12 mouse cellular contexts compared by ENCODE assay signal in genomic region chr5:36135874-36136542, GRCm38 (mm10).
DNase-seq lines count a peak whose midpoint lies in the region; ATAC-seq and TF ChIP-seq lines count a peak whose summit lies in the region.
"Had no signal": no experiment of that assay in that cellular context is flagged by ENCODE, and none has a peak within 500 bp of the region (broad histone marks: within the 10 kb centered on the region; RNA-seq: fewer than 3 reads in every experiment).

No protein-coding gene starts in this region.

- H3K27me3 ChIP-seq in kidney, postnatal 0 days (ENCODE audit: insufficient read depth, low read length), result no peaks in the 10 kb centered on the region
- peaks cover 7% of the 10 kb centered on the region for H3K27me3 ChIP-seq in CH12.LX (replicated peaks)
- H3K27me3 ChIP-seq in liver, postnatal 0 days (ENCODE audit: insufficient read depth, low read length), result no peaks in the 10 kb centered on the region
- H3K27me3 ChIP-seq: embryonic facial prominence, embryonic 13.5 days had no signal

- peak; percentile 19 for TF ChIP-seq RAD21 in CH12.LX (IDR thresholded peaks at IDR 0.05; ENCODE audit: low read depth, low read length)

- no peak; the same call in 1 of the 2 replicates for TF ChIP-seq CTCF in kidney, postnatal 0 days (IDR thresholded peaks at IDR 0.05; ENCODE audit: low read depth)
- TF ChIP-seq CTCF in CH12.LX (conservative IDR thresholded peaks at IDR 0.05 in 1 of 2, IDR thresholded peaks at IDR 0.05 in 1 of 2; ENCODE audit: low read depth in 2 of 2, low read length in 2 of 2), result peak in 1 of 2 experiments; percentile 44; a peak in 3 of 4 replicates
- peak; percentile 30 for TF ChIP-seq CTCF in liver, postnatal 0 days (IDR thresholded peaks at IDR 0.05; ENCODE audit: low read depth)

- H3K36me3 ChIP-seq in kidney, postnatal 0 days (ENCODE audit: insufficient read depth, low read length), result no peaks in the 10 kb centered on the region
- no peaks in the 10 kb centered on the region for H3K36me3 ChIP-seq in CH12.LX (replicated peaks in 1 of 2; ENCODE audit: control insufficient read depth in 1 of 2, insufficient read depth in 1 of 2, low read length in 1 of 2)
- H3K36me3 ChIP-seq in liver, postnatal 0 days (replicated peaks; ENCODE audit: insufficient read depth, low read length), result no peaks in the 10 kb centered on the region
- H3K36me3 ChIP-seq: embryonic facial prominence, embryonic 13.5 days had no signal

- dilution Hi-C loops in CH12.LX (cut with MboI; ENCODE audit: extremely low pct_ligation_motif_present, extremely low pct_unique_long_range_greater_than_20kb, low sequenced_read_pairs), result no loop called here

- H3K4me2 ChIP-seq in kidney, postnatal 0 days (ENCODE audit: low read length), result no peak overlapping the region
- H3K4me2 ChIP-seq in CH12.LX (ENCODE audit: insufficient read depth, low read depth, poor library complexity, severe bottlenecking), result no peak overlapping the region
- H3K4me2 ChIP-seq in liver, postnatal 0 days (ENCODE audit: low read depth, low read length), result no peak overlapping the region
- H3K4me2 ChIP-seq: embryonic facial prominence, embryonic 13.5 days; heart, embryonic 11.5 days had no signal

- in situ Hi-C loops in CH12.LX (cut with MboI; ENCODE audit: low pct_ligation_motif_present, low pct_unique_long_range_greater_than_20kb, low sequenced_read_pairs), result no loop called here

- H3K79me2 ChIP-seq in CH12.LX (replicated peaks; ENCODE audit: control insufficient read depth, extremely low read depth, insufficient read depth, poor library complexity, severe bottlenecking), result no peaks in the 10 kb centered on the region

- TF ChIP-seq EP300 in CH12.LX (IDR thresholded peaks at IDR 0.05; ENCODE audit: low read length), result no peak
- TF ChIP-seq EP300 in liver, postnatal 0 days (IDR thresholded peaks at IDR 0.05; ENCODE audit: low read depth), result no peak

- H3K4me3 ChIP-seq in kidney, postnatal 0 days (replicated peaks; ENCODE audit: low read depth, low read length), result no peak overlapping the region
- H3K4me3 ChIP-seq in CH12.LX (replicated peaks in 1 of 3; ENCODE audit: low read depth in 2 of 3, low read length in 2 of 3, poor library complexity in 1 of 3), result no peak overlapping the region
- no peak overlapping the region for H3K4me3 ChIP-seq in liver, postnatal 0 days (ENCODE audit: low read depth, low read length)
- H3K4me3 ChIP-seq: embryonic facial prominence, embryonic 13.5 days had no signal

- no peaks in the 10 kb centered on the region for H3K4me1 ChIP-seq in kidney, postnatal 0 days (replicated peaks; ENCODE audit: insufficient read depth, low read length)
- H3K4me1 ChIP-seq in CH12.LX (ENCODE audit: control insufficient read depth in 1 of 2, insufficient read depth in 2 of 2), result peaks cover 3 to 16% of the 10 kb centered on the region in 2 experiments; a peak in 2 of 4 replicates
- H3K4me1 ChIP-seq in liver, postnatal 0 days (ENCODE audit: insufficient read depth), result no peaks in the 10 kb centered on the region
- H3K4me1 ChIP-seq: embryonic facial prominence, embryonic 13.5 days had no signal

- no peaks in the 10 kb centered on the region for H3K9me3 ChIP-seq in kidney, postnatal 0 days (replicated peaks; ENCODE audit: low read length)
- no peaks in the 10 kb centered on the region for H3K9me3 ChIP-seq in CH12.LX (replicated peaks; ENCODE audit: low read length)
- H3K9me3 ChIP-seq in liver, postnatal 0 days (ENCODE audit: low read length), result no peaks in the 10 kb centered on the region
- H3K9me3 ChIP-seq: embryonic facial prominence, embryonic 13.5 days had no signal

- H3K27ac ChIP-seq in kidney, postnatal 0 days, result no peak overlapping the region
- H3K27ac ChIP-seq in CH12.LX (ENCODE audit: insufficient read depth, low read depth), result no peak overlapping the region
- H3K27ac ChIP-seq in liver, postnatal 0 days (ENCODE audit: low read depth), result no peak overlapping the region
- H3K27ac ChIP-seq: embryonic facial prominence, embryonic 13.5 days had no signal

- no peak overlapping the region for H3K9ac ChIP-seq in kidney, postnatal 0 days (ENCODE audit: low read depth, low read length)
- no peak overlapping the region for H3K9ac ChIP-seq in CH12.LX (ENCODE audit: insufficient read depth, low read depth)
- no peak overlapping the region for H3K9ac ChIP-seq in liver, postnatal 0 days (replicated peaks)
- H3K9ac ChIP-seq: embryonic facial prominence, embryonic 13.5 days had no signal

- 75% methylated on average over 3 of the region's 3 CpGs for WGBS in kidney, postnatal 0 days
- 48% methylated on average over 3 of the region's 3 CpGs for WGBS in liver, postnatal 0 days (ENCODE audit: insufficient replicate concordance)

- 0 out of 2 replicates have a peak, but pooled peaks have one; percentile 7 for ATAC-seq in kidney, postnatal 0 days (replicated peaks; ENCODE audit: low FRiP score, low read depth)
- ATAC-seq in liver, postnatal 0 days, result peak; percentile 72
- ATAC-seq in megakaryocyte progenitor cell, adult 5-6 weeks (replicated peaks; ENCODE audit: poor library complexity), result no peak

- DNase-seq in kidney, postnatal 0 days (ENCODE audit: low spot score), result no peak
- no peak for DNase-seq in kidney, postnatal 25 days
- peak; percentile 48 for DNase-seq in 3T3-L1 (ENCODE audit: low read depth, low spot score)
- DNase-seq in CH12.LX (ENCODE audit: extremely low read depth), result peak; percentile 27
- DNase-seq in liver, postnatal 0 days, result no peak
- no peak for DNase-seq in kidney, adult 9 months
- DNase-seq: adrenal gland, postnatal 25 days; cerebellum, adult 18-20 months; kidney, adult 18-20 months had no signal

- no peak for TF ChIP-seq POLR2A in CH12.LX (IDR thresholded peaks at IDR 0.05; ENCODE audit: low read depth, low read length)

TF ChIP-seq in CH12.LX, 34 proteins besides CTCF, POLR2A, EP300 and RAD21:
- 0 out of 2 replicates have a peak, but pooled peaks have one; percentile 15 for TF ChIP-seq SMC3 (IDR thresholded peaks at IDR 0.05; ENCODE audit: low read depth, low read length)
- no peak for TF ChIP-seq JUN (IDR thresholded peaks at IDR 0.05; ENCODE audit: insufficient read depth, low read depth, low read length)

Comparison
In these comparisons a context has a peak if more than half of its experiments do, and no peak if none do; other contexts are left out.
1. DNase-seq: peak in 3T3-L1 (single experiment) and CH12.LX (single experiment); none in kidney, postnatal 0 days (single experiment), kidney, postnatal 25 days (0 of 2), liver, postnatal 0 days (single experiment) and kidney, adult 9 months (single experiment).